Comparison of ENCODE assay signal across 15 mouse cellular contexts in the genomic region with DNA sequence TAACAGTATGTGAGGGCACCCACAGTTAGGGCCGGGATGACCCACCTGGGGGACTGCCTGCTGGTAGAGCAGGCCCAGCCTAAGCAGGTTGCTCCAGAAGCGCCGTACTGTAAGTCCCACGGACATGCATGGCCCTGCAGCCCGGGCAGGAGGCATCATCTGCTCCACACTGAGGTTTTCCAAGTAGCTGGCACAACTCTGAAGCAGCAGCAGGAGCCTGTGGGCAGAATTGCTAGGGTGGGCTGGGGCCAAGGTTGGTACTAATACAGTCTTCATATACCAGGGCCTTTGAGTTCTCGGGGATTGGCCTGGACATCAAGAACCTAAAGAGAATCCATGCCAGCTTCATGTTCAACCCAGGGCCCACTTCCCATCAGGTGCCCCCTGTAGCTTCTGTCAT. TPM values are rescaled to one million over a fixed set of nuclear protein-coding genes. Genes with fewer than 3 reads are reported as not detected.
"Had no signal": no experiment of that assay in that cellular context is flagged by ENCODE, and none has a peak within 500 bp of the region (broad histone marks: within the 10 kb centered on the region; RNA-seq: fewer than 3 reads in every experiment).

No protein-coding gene starts in this region.

- DNase-seq: cerebellum, adult 8-10 months; cerebellum, adult 9-11 months; cerebellum, postnatal 25 days; cerebellum, postnatal 36 days; embryo, embryonic 11 days; forebrain, postnatal 0 days; gastrocnemius, adult 2 months; gastrocnemius, postnatal 10 days; gastrocnemius, postnatal 14 days; gastrocnemius, postnatal 25 days; gastrocnemius, postnatal 36 days; heart, adult 11 months; heart, adult 18-20 months; heart, adult 2 months had no signal

RNA-seq across cellular contexts. Expression of a gene that starts 26.7 kb away (rescaled TPM):
- total RNA-seq: granulocyte monocyte progenitor cell, adult 5-6 weeks had no signal
